Mouse (Mus musculus) stomach, postnatal 0 days (tissue): ENCODE data around the gene Snrpc. TPM values are rescaled to one million over a fixed set of nuclear protein-coding genes. Genes with fewer than 3 reads are reported as not detected.

Experiments used
- ATAC-seq: fragments of 200-750 bp; cut with Nextera tagmentation; 2 replicates; pipeline ENCODE4 v1.8.0; 2017; ENCODE audit not compliant: low FRiP score, low TSS enrichment
- DNase-seq: peaks from one replicate; pipeline ENCODE4 v3.0.0-alpha.2; 2016; ENCODE audit warnings: low spot score
- H3K27ac ChIP-seq: fragments of 300-500 bp; sonication (generic); replicated peaks from 2 replicates; pipeline ENCODE4 v1.5.1; 2014; ENCODE audit warnings: mild to moderate bottlenecking, control low read depth
- H3K27me3 ChIP-seq: fragments of 300-500 bp; sonication (generic); 2 replicates; pipeline ENCODE4 v1.6.1; 2014; ENCODE audit warnings: low read length; ENCODE audit not compliant: control insufficient read depth, insufficient read depth
- H3K36me3 ChIP-seq: fragments of 300-500 bp; sonication (generic); 2 replicates; pipeline ENCODE4 v1.6.1; 2014; ENCODE audit warnings: low read length, mixed read lengths; ENCODE audit not compliant: control insufficient read depth, insufficient read depth
- H3K4me1 ChIP-seq: fragments of 300-500 bp; sonication (generic); replicated peaks from 2 replicates; pipeline ENCODE4 v1.6.1; 2014; ENCODE audit warnings: antibody characterized with exemption; ENCODE audit not compliant: control insufficient read depth, insufficient read depth
- H3K4me2 ChIP-seq: fragments of 300-500 bp; sonication (generic); replicated peaks from 2 replicates; pipeline ENCODE4 v1.6.1; 2014; ENCODE audit warnings: low read depth, mild to moderate bottlenecking, control low read depth, moderate library complexity
- H3K4me3 ChIP-seq: fragments of 300-500 bp; sonication (generic); 2 replicates; pipeline ENCODE4 v1.5.1; 2014; ENCODE audit warnings: low read depth, low read length, control low read depth
- H3K9ac ChIP-seq: fragments of 300-500 bp; sonication (generic); 2 replicates; pipeline ENCODE4 v1.6.1; 2014; ENCODE audit warnings: mild to moderate bottlenecking, low read length, control low read depth, mixed read lengths
- H3K9me3 ChIP-seq: fragments of 300-500 bp; sonication (generic); 2 replicates; pipeline ENCODE4 v1.6.1; 2016; ENCODE audit warnings: low read length; ENCODE audit not compliant: control insufficient read depth
- CTCF ChIP-seq: IDR thresholded peaks from 2 replicates; pipeline ENCODE4 v1.5.1; 2016; ENCODE audit warnings: antibody characterized with exemption, low read depth, mild to moderate bottlenecking, moderate library complexity
- EP300 ChIP-seq: optimal IDR thresholded peaks from 2 replicates; pipeline ENCODE3; 2016; ENCODE audit warnings: antibody characterized with exemption
- WGBS: fragments of 180-500 bp; shearing (Covaris S2); extraction: QIAGEN DNeasy Blood & Tissue Kit; methylation state at CpG from one replicate; pipeline ENCODE4 v1.1.7; 2014; 5-methylcytosine and 5-hydroxymethylcytosine counted together
- polyA plus RNA-seq: library from polyadenylated mRNA; unstranded; fragments of >200 nt; fragmentation: Nextera tagmentation; extraction: Ambion mirVana; gene quantifications from 2 replicates; pipeline ENCODE4 v1.2.1, GENCODE M21; 2015

Gene Snrpc
- polyA plus RNA-seq, 1 experiment from 2014 or later, result 179 TPM

DNA sequence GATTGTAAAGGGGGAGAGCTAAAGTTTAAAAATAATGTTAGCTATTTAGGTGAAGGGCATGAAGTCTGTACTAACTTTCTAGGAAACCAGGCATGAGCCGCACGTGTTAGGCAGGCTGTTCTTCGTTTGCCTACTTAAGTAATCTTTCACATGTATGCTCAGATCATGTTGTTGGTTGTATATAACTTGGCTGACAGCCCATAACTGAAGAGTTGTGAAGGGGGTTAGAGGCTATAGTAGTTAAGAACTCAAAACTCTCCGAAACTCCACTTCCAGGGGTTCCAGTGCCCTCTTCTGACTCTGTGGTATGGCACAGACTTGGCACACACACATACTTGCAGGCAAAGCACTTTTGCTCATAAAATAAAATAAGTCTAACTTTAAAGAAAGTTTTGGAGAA lies 28.8 kb downstream of the Snrpc start:
- TF ChIP-seq EP300 (no peak), CTCF (no peak)
- H3K4me3 ChIP-seq, result no peak overlapping the region
- DNase-seq, result no peak
- no peak for ATAC-seq
- H3K4me1 ChIP-seq, result no peaks in the 10 kb centered on the region; the same call in 1 of the 2 replicates
- WGBS, result 43% methylated on average over 4 of the region's 4 CpGs
- no peak overlapping the region for H3K27ac ChIP-seq
- no peaks in the 10 kb centered on the region for H3K27me3 ChIP-seq
- no peaks in the 10 kb centered on the region for H3K9me3 ChIP-seq
- H3K36me3 ChIP-seq, result no peaks in the 10 kb centered on the region
- H3K9ac ChIP-seq, result no peak overlapping the region
- H3K4me2 ChIP-seq, result no peak overlapping the region

DNA sequence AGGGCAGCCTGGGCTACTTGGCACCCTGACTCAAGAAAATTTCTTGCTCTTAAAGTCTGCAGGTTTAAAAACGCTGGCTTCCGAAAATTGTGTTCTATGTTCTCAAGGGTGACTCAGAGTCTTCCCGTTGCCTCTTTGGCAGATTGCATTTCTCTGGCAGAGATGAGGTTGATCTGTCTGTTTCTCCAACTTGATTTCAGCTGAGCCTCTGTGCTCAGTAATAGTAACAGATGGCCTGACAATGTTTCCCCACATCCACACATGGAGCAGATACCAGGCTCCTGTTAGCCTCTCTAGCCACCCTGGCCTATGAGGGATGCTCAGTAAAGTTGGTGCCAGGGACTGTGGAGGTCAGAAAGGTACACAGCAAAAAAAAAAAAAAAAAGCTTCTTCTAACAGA lies 33.9 kb downstream of the Snrpc start:
- 77% methylated on average over 3 of the region's 3 CpGs for WGBS
- no peaks in the 10 kb centered on the region for H3K36me3 ChIP-seq
- no peak overlapping the region for H3K4me3 ChIP-seq
- ATAC-seq, result no peak
- H3K27ac ChIP-seq, result no peak overlapping the region
- H3K27me3 ChIP-seq, result no peaks in the 10 kb centered on the region
- no peak overlapping the region for H3K4me2 ChIP-seq
- no peaks in the 10 kb centered on the region for H3K9me3 ChIP-seq
- no peak for DNase-seq
- no peak overlapping the region for H3K9ac ChIP-seq
- TF ChIP-seq CTCF (no peak), EP300 (no peak)
- peaks cover 3% of the 10 kb centered on the region; the same call in 1 of the 2 replicates for H3K4me1 ChIP-seq

DNA sequence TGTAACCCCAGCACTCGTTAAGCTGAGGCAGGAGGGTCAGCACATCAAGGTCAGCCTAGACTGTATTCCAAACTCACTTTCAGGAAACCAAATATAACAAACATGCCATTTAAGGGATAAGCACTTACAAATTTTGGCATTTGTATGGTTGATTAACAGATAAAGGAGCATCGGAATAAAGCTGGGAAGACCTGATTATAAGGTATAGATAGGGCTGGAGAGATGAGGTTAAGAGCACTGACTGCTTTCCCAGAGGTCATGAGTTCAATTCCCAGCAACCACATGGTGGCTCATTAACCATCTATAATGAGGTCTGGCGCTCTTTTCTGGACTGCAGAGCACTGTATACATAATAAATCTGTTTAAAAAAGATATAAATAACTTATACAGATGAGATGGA lies 35.6 kb downstream of the Snrpc start:
- 52% methylated on average over 3 of the region's 3 CpGs for WGBS
- no peaks in the 10 kb centered on the region for H3K9me3 ChIP-seq
- H3K4me2 ChIP-seq, result no peak overlapping the region
- no peaks in the 10 kb centered on the region for H3K27me3 ChIP-seq
- peaks cover 5% of the 10 kb centered on the region; the same call in 1 of the 2 replicates for H3K36me3 ChIP-seq
- H3K4me1 ChIP-seq, result peaks cover 3% of the 10 kb centered on the region; the same call in 1 of the 2 replicates
- no peak overlapping the region for H3K9ac ChIP-seq
- ATAC-seq, result no peak
- H3K4me3 ChIP-seq, result no peak overlapping the region
- DNase-seq, result no peak
- no peak overlapping the region for H3K27ac ChIP-seq
- TF ChIP-seq EP300 (no peak), CTCF (no peak)

DNA sequence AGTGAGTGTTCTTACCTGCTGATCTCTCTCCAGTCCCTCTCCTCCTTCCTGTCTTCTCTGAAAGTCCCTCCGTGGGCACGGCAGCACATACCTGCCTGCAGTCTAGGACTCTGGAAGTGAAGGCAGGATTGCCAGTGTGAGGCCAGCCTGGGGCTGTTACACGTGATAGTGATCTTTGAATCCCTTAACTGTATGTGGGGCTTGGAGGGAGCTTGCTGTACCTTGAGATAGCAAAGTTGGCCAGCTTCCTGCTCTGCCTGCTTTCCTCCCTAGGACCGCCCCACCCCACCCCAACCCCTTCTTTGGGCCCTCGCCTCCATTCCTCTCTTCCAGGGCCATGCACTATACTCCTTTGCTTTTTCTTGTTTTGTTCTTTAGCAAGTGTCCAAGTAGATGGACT lies 36.6 kb downstream of the Snrpc start:
- no peak for TF ChIP-seq CTCF
- no peak for TF ChIP-seq EP300
- Histone ChIP-seq H3K9me3 (no peaks in the 10 kb centered on the region), H3K9ac (peak overlapping the region; percentile 27; the same call in 1 of the 2 replicates), H3K27me3 (no peaks in the 10 kb centered on the region), H3K4me3 (no peak overlapping the region), H3K27ac (no peak overlapping the region), H3K4me2 (no peak overlapping the region), H3K36me3 (peaks cover 10% of the 10 kb centered on the region; the same call in 1 of the 2 replicates), H3K4me1 (peaks cover 3% of the 10 kb centered on the region; the same call in 1 of the 2 replicates)
- ATAC-seq, result no peak
- WGBS, result 38% methylated on average over 5 of the region's 5 CpGs
- peak; percentile 24 for DNase-seq

DNA sequence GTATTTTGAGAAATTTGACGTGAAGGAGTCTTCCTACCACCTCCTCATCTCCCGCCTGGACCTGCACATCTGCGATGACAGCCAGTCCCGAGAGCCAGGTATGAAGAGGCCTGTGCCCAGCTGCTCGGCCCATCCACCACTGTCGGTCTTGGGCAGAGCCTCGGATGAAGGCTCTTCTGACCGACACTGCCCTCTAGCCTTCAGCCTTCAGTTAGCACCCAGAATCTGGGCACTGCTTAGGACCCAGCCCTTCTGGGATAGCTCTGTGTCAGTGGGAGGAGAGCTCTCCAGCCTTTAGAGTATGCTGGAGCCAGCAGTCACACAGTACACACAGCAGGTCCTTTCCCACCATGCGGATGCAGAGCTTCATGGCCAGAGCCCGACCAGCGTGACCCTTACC lies 43.6 kb downstream of the Snrpc start:
- TF ChIP-seq CTCF (peak; percentile 72), EP300 (no peak)
- Histone ChIP-seq H3K4me3 (no peak overlapping the region), H3K27me3 (no peaks in the 10 kb centered on the region), H3K27ac (no peak overlapping the region), H3K36me3 (peaks cover 27% of the 10 kb centered on the region), H3K9me3 (no peaks in the 10 kb centered on the region), H3K4me1 (no peaks in the 10 kb centered on the region), H3K4me2 (no peak overlapping the region), H3K9ac (no peak overlapping the region)
- WGBS, result 55% methylated on average over 11 of the region's 11 CpGs
- DNase-seq (peak; percentile 44), ATAC-seq (peak; percentile 57; the same call in 1 of the 2 replicates)

DNA sequence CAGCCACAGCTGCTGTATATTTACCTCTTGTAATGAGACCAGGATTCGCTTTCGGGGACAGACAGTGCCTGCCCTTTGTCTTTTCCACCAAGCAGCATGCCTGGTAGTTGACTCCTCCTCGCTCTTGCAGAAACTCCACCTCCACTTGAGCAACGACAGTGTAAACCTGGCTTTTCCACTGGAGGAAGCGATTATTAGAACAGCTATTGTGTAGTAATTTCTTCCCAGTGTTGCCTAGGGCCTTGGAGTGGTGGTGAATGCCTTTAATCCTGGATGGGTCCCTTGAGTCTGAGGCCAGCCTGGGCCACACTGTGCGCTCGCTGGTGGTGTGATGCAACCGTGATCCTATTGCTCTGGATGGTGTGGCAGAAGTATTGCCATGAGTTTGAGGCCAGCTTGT lies 45.2 kb downstream of the Snrpc start:
- H3K36me3 ChIP-seq, result peaks cover 26% of the 10 kb centered on the region
- H3K4me2 ChIP-seq, result no peak overlapping the region
- 83% methylated on average over 8 of the region's 8 CpGs for WGBS
- no peak for TF ChIP-seq CTCF
- TF ChIP-seq EP300, result no peak
- H3K9ac ChIP-seq, result no peak overlapping the region
- no peak for ATAC-seq
- no peak for DNase-seq
- no peak overlapping the region for H3K27ac ChIP-seq
- no peaks in the 10 kb centered on the region for H3K27me3 ChIP-seq
- no peaks in the 10 kb centered on the region for H3K9me3 ChIP-seq
- H3K4me3 ChIP-seq, result no peak overlapping the region
- H3K4me1 ChIP-seq, result no peaks in the 10 kb centered on the region
